Mouse (Mus musculus): ENCODE results near the gene Gp2. TPM values are rescaled to one million over a fixed set of nuclear protein-coding genes. Genes with fewer than 3 reads are reported as not detected.

Gp2 gene
- polyA plus RNA-seq, 1 experiment from 2014 or later, result 0.09 TPM

DNA sequence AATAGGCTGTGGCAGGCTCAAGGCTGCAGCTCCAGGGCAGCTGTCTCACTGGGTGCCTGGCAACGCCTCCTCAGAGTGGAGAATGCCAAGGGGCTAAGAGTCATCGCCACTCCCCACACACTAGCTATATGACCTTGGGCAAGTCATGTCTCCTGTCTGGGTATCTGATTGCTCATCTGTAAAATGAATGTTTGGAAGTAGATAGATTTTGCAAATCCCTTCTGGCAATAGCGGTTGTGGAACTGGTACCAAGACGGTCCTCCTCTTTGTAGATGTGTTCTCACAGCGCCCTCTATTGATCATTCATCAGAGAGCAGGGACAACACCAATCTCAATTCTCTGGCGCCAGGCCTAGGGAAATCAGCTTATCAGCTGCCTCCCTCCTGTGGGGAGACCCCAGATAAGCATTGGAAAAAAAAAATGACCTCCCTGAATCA lies 31.9 kb downstream of the Gp2 start:
- H3K27me3 ChIP-seq (ENCODE audit: insufficient read depth, low read length), result no peaks in the 10 kb centered on the region
- ATAC-seq (ENCODE audit: low FRiP score, low TSS enrichment), result no peak
- no peak overlapping the region for H3K27ac ChIP-seq (ENCODE audit: low read length)
- 19% methylated on average over 6 of the region's 6 CpGs for WGBS
- no peak overlapping the region for H3K4me2 ChIP-seq (replicated peaks; ENCODE audit: low read depth, low read length)
- no peak overlapping the region for H3K9ac ChIP-seq (replicated peaks; ENCODE audit: low read length)
- H3K4me1 ChIP-seq (ENCODE audit: insufficient read depth, low read length), result no peaks in the 10 kb centered on the region
- H3K9me3 ChIP-seq (ENCODE audit: low read length), result no peaks in the 10 kb centered on the region
- no peak overlapping the region for H3K4me3 ChIP-seq (ENCODE audit: low read length)
- H3K36me3 ChIP-seq (ENCODE audit: insufficient read depth, low read length), result no peaks in the 10 kb centered on the region

DNA sequence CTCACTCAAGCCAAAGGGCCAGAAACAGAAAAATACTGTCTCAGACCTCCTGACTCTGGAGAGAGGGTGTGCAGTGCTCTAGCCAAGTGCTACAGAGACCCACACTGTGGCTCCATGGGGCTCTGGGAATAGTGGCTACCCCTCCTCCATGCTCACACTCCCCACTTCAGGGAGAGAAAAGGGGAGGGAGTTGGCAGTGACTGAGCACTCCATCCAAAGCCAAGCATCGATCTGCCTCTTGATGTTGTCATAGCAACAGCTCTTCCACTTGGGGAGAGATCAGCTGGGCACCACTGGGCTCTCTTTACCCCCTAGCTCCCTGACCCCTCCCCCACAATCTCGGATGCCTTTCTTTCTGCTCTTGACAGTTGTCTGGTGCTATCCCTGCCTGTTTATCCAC lies 38.4 kb downstream of the Gp2 start:
- ATAC-seq (ENCODE audit: low FRiP score, low TSS enrichment), result no peak
- Histone ChIP-seq H3K36me3 (ENCODE audit: insufficient read depth, low read length) (no peaks in the 10 kb centered on the region), H3K9me3 (ENCODE audit: low read length) (no peaks in the 10 kb centered on the region)

GRCm38 (mm10) chr7:119418523-119418922 lies 40.6 kb downstream of the Gp2 start:
- H3K9me3 ChIP-seq (ENCODE audit: low read length), result no peaks in the 10 kb centered on the region
- H3K9ac ChIP-seq (replicated peaks; ENCODE audit: low read length), result no peak overlapping the region
- ATAC-seq (ENCODE audit: low FRiP score, low TSS enrichment), result no peak
- H3K4me2 ChIP-seq (replicated peaks; ENCODE audit: low read depth, low read length), result no peak overlapping the region
- H3K27ac ChIP-seq (ENCODE audit: low read length), result no peak overlapping the region
- H3K4me1 ChIP-seq (ENCODE audit: insufficient read depth, low read length), result no peaks in the 10 kb centered on the region
- no peaks in the 10 kb centered on the region for H3K27me3 ChIP-seq (ENCODE audit: insufficient read depth, low read length)
- WGBS, result 58% methylated on average over 1 of the region's 1 CpGs
- H3K36me3 ChIP-seq (ENCODE audit: insufficient read depth, low read length), result no peaks in the 10 kb centered on the region
- no peak overlapping the region for H3K4me3 ChIP-seq (ENCODE audit: low read length)

More for the DNA sequence above, 38.4 kb downstream of the Gp2 start:
- Histone ChIP-seq H3K27me3 (ENCODE audit: insufficient read depth, low read length) (no peaks in the 10 kb centered on the region), H3K9ac (replicated peaks; ENCODE audit: low read length) (no peak overlapping the region), H3K4me3 (ENCODE audit: low read length) (no peak overlapping the region), H3K4me1 (ENCODE audit: insufficient read depth, low read length) (no peaks in the 10 kb centered on the region), H3K4me2 (replicated peaks; ENCODE audit: low read depth, low read length) (no peak overlapping the region), H3K27ac (ENCODE audit: low read length) (no peak overlapping the region)
- WGBS, result 5% methylated on average over 2 of the region's 2 CpGs

DNA sequence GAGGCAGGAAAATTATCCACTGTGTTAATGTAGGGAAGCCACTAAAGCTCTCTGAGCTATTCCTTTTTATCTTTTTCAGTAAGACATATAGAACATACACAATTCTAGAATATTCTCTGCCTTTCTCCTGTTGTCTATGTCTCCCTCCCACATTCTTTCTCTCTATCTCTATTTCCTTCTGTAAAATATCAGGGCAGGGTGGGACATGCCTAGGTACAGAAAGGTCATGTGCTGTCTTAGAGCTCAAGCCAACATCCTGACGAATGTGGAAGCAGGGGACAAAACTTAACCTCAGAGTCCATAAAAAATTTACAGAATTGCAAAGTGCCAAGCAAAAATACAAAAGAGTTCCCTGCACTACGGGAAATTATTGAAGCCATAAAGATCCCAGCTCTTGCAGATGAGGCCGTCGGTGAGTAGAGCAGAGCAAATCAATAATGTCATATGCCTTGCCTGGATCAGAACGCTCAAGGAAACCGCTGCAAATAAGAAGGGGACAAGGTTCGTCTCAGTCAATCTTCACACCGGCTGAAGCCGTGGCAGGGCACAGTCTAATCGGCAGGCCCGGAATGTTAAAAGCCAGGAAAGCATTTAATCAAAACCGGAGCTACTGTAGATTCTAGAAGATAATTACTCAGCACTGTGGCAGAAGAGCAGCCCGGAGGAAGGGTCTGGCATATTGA lies 64.9 kb downstream of the Gp2 start:
- no peak overlapping the region for H3K4me3 ChIP-seq (ENCODE audit: low read length)
- H3K36me3 ChIP-seq (ENCODE audit: insufficient read depth, low read length), result no peaks in the 10 kb centered on the region
- no peaks in the 10 kb centered on the region for H3K4me1 ChIP-seq (ENCODE audit: insufficient read depth, low read length)
- H3K9ac ChIP-seq (replicated peaks; ENCODE audit: low read length), result no peak overlapping the region
- no peak overlapping the region for H3K27ac ChIP-seq (ENCODE audit: low read length)
- H3K9me3 ChIP-seq (ENCODE audit: low read length), result no peaks in the 10 kb centered on the region
- no peaks in the 10 kb centered on the region for H3K27me3 ChIP-seq (ENCODE audit: insufficient read depth, low read length)
- no peak for ATAC-seq (ENCODE audit: low FRiP score, low TSS enrichment)
- H3K4me2 ChIP-seq (replicated peaks; ENCODE audit: low read depth, low read length), result no peak overlapping the region
- 76% methylated on average over 13 of the region's 13 CpGs for WGBS

Other genes with a start within 250 kb of the Gp2 start
- 8.3 and 10.0 TPM in 2 replicates for gene Umod, start 20.0 kb upstream of the Gp2 start, polyA plus RNA-seq (2015; fragmentation: Nextera tagmentation; extraction: Ambion mirVana)
- gene Acsm5, start 60.2 kb upstream of the Gp2 start, polyA plus RNA-seq (2015; fragmentation: Nextera tagmentation; extraction: Ambion mirVana), result 1.2 TPM in 2 replicates
- 0.10 and 0.21 TPM in 2 replicates for gene Pdilt, start 64.2 kb upstream of the Gp2 start, polyA plus RNA-seq (2015; fragmentation: Nextera tagmentation; extraction: Ambion mirVana)
- 54.0 and 59.8 TPM in 2 replicates for gene Acsm2, start 95.1 kb upstream of the Gp2 start, polyA plus RNA-seq (2015; fragmentation: Nextera tagmentation; extraction: Ambion mirVana)
- 5.2 and 7.4 TPM in 2 replicates for gene Acsm1, start 147.7 kb upstream of the Gp2 start, polyA plus RNA-seq (2015; fragmentation: Nextera tagmentation; extraction: Ambion mirVana)
- gene Acsm4, start 230.7 kb upstream of the Gp2 start, polyA plus RNA-seq (2015; fragmentation: Nextera tagmentation; extraction: Ambion mirVana), result not detected in 2 replicates

Measured in kidney, embryonic 16.5 days (tissue).